Mouse (Mus musculus): Measurements from ENCODE around the gene Kdelr3. TPM values are rescaled to one million over a fixed set of nuclear protein-coding genes. Genes with fewer than 3 reads are reported as not detected.
A peak's percentile ranks its signal among the peaks of the same experiment; 100 is the strongest.

The Kdelr3 gene
- polyA plus RNA-seq, 1 experiment: not detected

- no peak overlapping the region for H3K4me3 ChIP-seq (ENCODE audit: insufficient read depth, low read length)
- TF ChIP-seq CTCF (IDR thresholded peaks at IDR 0.05; ENCODE audit: low read depth, low read length) (no peak), POLR2A (IDR thresholded peaks at IDR 0.05; ENCODE audit: borderline replicate concordance, low read depth, low read length) (no peak)
- H3K27ac ChIP-seq (ENCODE audit: insufficient read depth, low read depth, low read length): no peak overlapping the region
- H3K4me1 ChIP-seq (ENCODE audit: control insufficient read depth, insufficient read depth, low read length): no peaks in the 10 kb centered on the region; the same call in 1 of the 2 replicates
These were observed 11.0 kb downstream of the Kdelr3 start for GRCm38 (mm10) chr15:79527192-79527591.

GRCm38 (mm10) chr15:79527991-79528639, 11.9 kb downstream of the Kdelr3 start:
- no peaks in the 10 kb centered on the region; the same call in 1 of the 2 replicates for H3K4me1 ChIP-seq (ENCODE audit: control insufficient read depth, insufficient read depth, low read length)
- H3K4me3 ChIP-seq (ENCODE audit: insufficient read depth, low read length): no peak overlapping the region
- TF ChIP-seq CTCF (IDR thresholded peaks at IDR 0.05; ENCODE audit: low read depth, low read length) (no peak), POLR2A (IDR thresholded peaks at IDR 0.05; ENCODE audit: borderline replicate concordance, low read depth, low read length) (no peak)
- H3K27ac ChIP-seq (ENCODE audit: insufficient read depth, low read depth, low read length): no peak overlapping the region

- TF ChIP-seq CTCF (IDR thresholded peaks at IDR 0.05; ENCODE audit: low read depth, low read length): no peak
- TF ChIP-seq POLR2A (IDR thresholded peaks at IDR 0.05; ENCODE audit: borderline replicate concordance, low read depth, low read length): no peak
- no peak overlapping the region for H3K4me3 ChIP-seq (ENCODE audit: insufficient read depth, low read length)
These were observed 13.7 kb downstream of the Kdelr3 start for GRCm38 (mm10) chr15:79529935-79530334.

GRCm38 (mm10) chr15:79533796-79534195, 17.6 kb downstream of the Kdelr3 start:
- H3K4me1 ChIP-seq (ENCODE audit: control insufficient read depth, insufficient read depth, low read length): no peaks in the 10 kb centered on the region
- H3K27ac ChIP-seq (ENCODE audit: insufficient read depth, low read depth, low read length): no peak overlapping the region
- TF ChIP-seq CTCF (IDR thresholded peaks at IDR 0.05; ENCODE audit: low read depth, low read length): no peak
- TF ChIP-seq POLR2A (IDR thresholded peaks at IDR 0.05; ENCODE audit: borderline replicate concordance, low read depth, low read length): no peak
- no peak overlapping the region for H3K4me3 ChIP-seq (ENCODE audit: insufficient read depth, low read length)

More at GRCm38 (mm10) chr15:79529935-79530334, 13.7 kb downstream of the Kdelr3 start:
- H3K4me1 ChIP-seq (ENCODE audit: control insufficient read depth, insufficient read depth, low read length): no peaks in the 10 kb centered on the region
- H3K27ac ChIP-seq (ENCODE audit: insufficient read depth, low read depth, low read length): no peak overlapping the region

GRCm38 (mm10) chr15:79543968-79544367, 27.8 kb downstream of the Kdelr3 start:
- no peak for TF ChIP-seq POLR2A (IDR thresholded peaks at IDR 0.05; ENCODE audit: borderline replicate concordance, low read depth, low read length)
- no peak for TF ChIP-seq CTCF (IDR thresholded peaks at IDR 0.05; ENCODE audit: low read depth, low read length)
- H3K27ac ChIP-seq (ENCODE audit: insufficient read depth, low read depth, low read length): no peak overlapping the region
- peaks cover 7% of the 10 kb centered on the region for H3K4me1 ChIP-seq (ENCODE audit: control insufficient read depth, insufficient read depth, low read length)
- H3K4me3 ChIP-seq (ENCODE audit: insufficient read depth, low read length): no peak overlapping the region

GRCm38 (mm10) chr15:79545496-79545895, 29.3 kb downstream of the Kdelr3 start:
- peaks cover 7% of the 10 kb centered on the region for H3K4me1 ChIP-seq (ENCODE audit: control insufficient read depth, insufficient read depth, low read length)
- H3K4me3 ChIP-seq (ENCODE audit: insufficient read depth, low read length): peak overlapping the region; percentile 71
- no peak for TF ChIP-seq CTCF (IDR thresholded peaks at IDR 0.05; ENCODE audit: low read depth, low read length)
- no peak for TF ChIP-seq POLR2A (IDR thresholded peaks at IDR 0.05; ENCODE audit: borderline replicate concordance, low read depth, low read length)
- peak overlapping the region; percentile 87 for H3K27ac ChIP-seq (ENCODE audit: insufficient read depth, low read depth, low read length)

GRCm38 (mm10) chr15:79545921-79546399, 29.7 kb downstream of the Kdelr3 start:
- H3K4me1 ChIP-seq (ENCODE audit: control insufficient read depth, insufficient read depth, low read length): peaks cover 7% of the 10 kb centered on the region
- peak overlapping the region; percentile 71 for H3K4me3 ChIP-seq (ENCODE audit: insufficient read depth, low read length)
- TF ChIP-seq CTCF (IDR thresholded peaks at IDR 0.05; ENCODE audit: low read depth, low read length) (no peak), POLR2A (IDR thresholded peaks at IDR 0.05; ENCODE audit: borderline replicate concordance, low read depth, low read length) (no peak)
- H3K27ac ChIP-seq (ENCODE audit: insufficient read depth, low read depth, low read length): peak overlapping the region; percentile 87

GRCm38 (mm10) chr15:79546410-79547288, 30.4 kb downstream of the Kdelr3 start, which contains the start of gene Ddx17:
Gene Ddx17, minus strand, starts transcription at chr15:79546741.
- peaks cover 7% of the 10 kb centered on the region for H3K4me1 ChIP-seq (ENCODE audit: control insufficient read depth, insufficient read depth, low read length)
- peak within 1 kb of the TSS; percentile 87 for H3K27ac ChIP-seq (ENCODE audit: insufficient read depth, low read depth, low read length)
- peak; percentile 86; the same call in 1 of the 2 replicates for TF ChIP-seq POLR2A (IDR thresholded peaks at IDR 0.05; ENCODE audit: borderline replicate concordance, low read depth, low read length)
- TF ChIP-seq CTCF (IDR thresholded peaks at IDR 0.05; ENCODE audit: low read depth, low read length): no peak
- peak within 1 kb of the TSS; percentile 71 for H3K4me3 ChIP-seq (ENCODE audit: insufficient read depth, low read length)

- Histone ChIP-seq H3K4me3 (ENCODE audit: insufficient read depth, low read length) (peak overlapping the region; percentile 51), H3K27ac (ENCODE audit: insufficient read depth, low read depth, low read length) (peak overlapping the region; percentile 78), H3K4me1 (ENCODE audit: control insufficient read depth, insufficient read depth, low read length) (peaks cover 7% of the 10 kb centered on the region)
- TF ChIP-seq POLR2A (IDR thresholded peaks at IDR 0.05; ENCODE audit: borderline replicate concordance, low read depth, low read length) (no peak), CTCF (IDR thresholded peaks at IDR 0.05; ENCODE audit: low read depth, low read length) (no peak)
These were observed 31.1 kb downstream of the Kdelr3 start for GRCm38 (mm10) chr15:79547289-79547820.
